Mouse (Mus musculus) layer of hippocampus, adult 9-10 months (tissue): ENCODE measurements around the gene Unc93a.
"Not testable (repeated sequence)": the region's sequence is repeated elsewhere in the genome, so short reads cannot be mapped to it uniquely, and the experiment has no call there.

Experiments
- DNase-seq: peaks from one replicate; pipeline ENCODE4 v3.0.0; 2022; ENCODE audit warnings: low spot score

The Unc93a gene

GRCm38 (mm10) chr17:13069227-13069626 lies 62.4 kb downstream of the Unc93a start:
- DNase-seq = not testable (repeated sequence)

GRCm38 (mm10) chr17:13067864-13068385 lies 63.7 kb downstream of the Unc93a start:
- not testable (repeated sequence) for DNase-seq

GRCm38 (mm10) chr17:13062882-13063281 lies 68.7 kb downstream of the Unc93a start:
- DNase-seq = not testable (repeated sequence)

- not testable (repeated sequence) for DNase-seq
Observed at GRCm38 (mm10) chr17:13060804-13061203, 70.8 kb downstream of the Unc93a start, which contains the start of gene Tcp10b. TSS of gene Tcp10b (plus strand) at chr17:13061104.
